Mouse (Mus musculus) CH12.LX (cell line): Measurements from ENCODE around the gene Pgap1.

Experiments
- CHD1 ChIP-seq: IDR thresholded peaks from 2 replicates; pipeline ENCODE4 v1.6.1; 2012; ENCODE audit warnings: low read depth, low read length, improper control_type of control experiment, inconsistent platforms
- CTCF ChIP-seq, 2 experiments: IDR thresholded peaks in 1 of 2; conservative IDR thresholded peaks in 1 of 2; 2 replicates each; pipeline ENCODE4 v1.5.1; 2011 to 2012; ENCODE audit warnings: low read depth in 2 of 2, low read length in 2 of 2, improper control_type of control experiment in 1 of 2, inconsistent platforms in 1 of 2, mild to moderate bottlenecking in 1 of 2, moderate library complexity in 1 of 2
- JUND ChIP-seq: conservative IDR thresholded peaks from 2 replicates; pipeline ENCODE4 v1.6.1; 2011; ENCODE audit warnings: low read depth, low read length, improper control_type of control experiment
- POLR2A ChIP-seq: IDR thresholded peaks from 2 replicates; pipeline ENCODE4 v1.6.1; 2011; ENCODE audit warnings: low read depth, mild to moderate bottlenecking, improper control_type of control experiment, low read length
- POLR2AphosphoS2 ChIP-seq: IDR thresholded peaks from 2 replicates; pipeline ENCODE4 v1.6.1; 2011; ENCODE audit warnings: low read depth, low read length, improper control_type of control experiment
- TCF12 ChIP-seq: IDR thresholded peaks from 2 replicates; pipeline ENCODE4 v1.6.1; 2014; ENCODE audit warnings: low read depth, mild to moderate bottlenecking, inconsistent platforms, low read length, improper control_type of control experiment
- UBTF ChIP-seq: IDR thresholded peaks from 2 replicates; pipeline ENCODE4 v1.6.1; 2012; ENCODE audit warnings: low read depth, mild to moderate bottlenecking, inconsistent platforms, low read length, improper control_type of control experiment, moderate library complexity
- USF1 ChIP-seq: IDR thresholded peaks from 2 replicates; pipeline ENCODE4 v1.6.1; 2014; ENCODE audit warnings: low read depth, mild to moderate bottlenecking, inconsistent platforms, low read length, improper control_type of control experiment

GRCm38 (mm10) chr1:54563923-54564322, 6.4 kb upstream of the Pgap1 start:
- no peak for TF ChIP-seq CHD1
- no peak for TF ChIP-seq POLR2A
- no peak for TF ChIP-seq CTCF (conservative IDR thresholded peaks at IDR 0.05 in 1 of 2, IDR thresholded peaks at IDR 0.05 in 1 of 2; ENCODE audit: low read depth in 2 of 2, low read length in 2 of 2)
- TF ChIP-seq POLR2AphosphoS2 = no peak
- TF ChIP-seq JUND = no peak
- TF ChIP-seq TCF12 = no peak
- no peak for TF ChIP-seq UBTF
- no peak for TF ChIP-seq USF1
